Mouse (Mus musculus) bone marrow, adult 2 months (tissue): ENCODE measurements around the gene Sipa1l3. TPM values are rescaled to one million over a fixed set of nuclear protein-coding genes. Genes with fewer than 3 reads are reported as not detected.

Experiments used
- H3K27ac ChIP-seq: fragments of 200-500 bp; 2 replicates; pipeline ENCODE4 v1.5.1; 2012; ENCODE audit warnings: low read depth, mild to moderate bottlenecking, control low read depth, inconsistent platforms, low read length; ENCODE audit not compliant: control insufficient read depth, poor library complexity, insufficient read depth
- H3K4me1 ChIP-seq: fragments of 200-500 bp; 2 replicates; pipeline ENCODE4 v1.6.1; 2011; ENCODE audit warnings: low read length; ENCODE audit not compliant: control insufficient read depth, insufficient read depth
- H3K4me3 ChIP-seq: fragments of 200-500 bp; replicated peaks from 2 replicates; pipeline ENCODE3; 2011; ENCODE audit warnings: mild to moderate bottlenecking, low read depth, low read length, control low read depth; ENCODE audit not compliant: control insufficient read depth
- CTCF ChIP-seq: fragments of 200-500 bp; IDR thresholded peaks from 2 replicates; pipeline ENCODE4 v1.5.1; 2011; ENCODE audit warnings: low read length, control low read depth; ENCODE audit not compliant: control insufficient read depth, insufficient read depth
- POLR2A ChIP-seq: fragments of 200-500 bp; IDR thresholded peaks from 2 replicates; pipeline ENCODE4 v1.6.1; 2011; ENCODE audit warnings: low read depth, mild to moderate bottlenecking, control low read depth, low read length, borderline replicate concordance; ENCODE audit not compliant: control insufficient read depth
- WGBS: fragments of 180-500 bp; shearing (Covaris S2); methylation state at CpG from one replicate; pipeline ENCODE4 v1.1.7; 2018; 5-methylcytosine and 5-hydroxymethylcytosine counted together
- polyA plus RNA-seq: library from polyadenylated mRNA; stranded (reverse); fragments of >200 nt; gene quantifications from 2 replicates; pipeline ENCODE4 v1.2.4, GENCODE M21; 2011; ENCODE audit warnings: low replicate concordance; ENCODE audit not compliant: missing spikeins, insufficient read depth, insufficient read length

Gene Sipa1l3
- polyA plus RNA-seq, 1 experiment, result 16.8 TPM

GRCm38 (mm10) chr7:29317558-29317957 lies 200.9 kb downstream of the Sipa1l3 start:
- no peak overlapping the region for H3K27ac ChIP-seq
- WGBS, result 0% methylated on average over 2 of the region's 2 CpGs
- H3K4me3 ChIP-seq, result no peak overlapping the region
- H3K4me1 ChIP-seq, result no peaks in the 10 kb centered on the region
- TF ChIP-seq CTCF (no peak), POLR2A (no peak)

GRCm38 (mm10) chr7:29316976-29317375 lies 201.5 kb downstream of the Sipa1l3 start:
- H3K4me1 ChIP-seq, result no peaks in the 10 kb centered on the region
- no peak overlapping the region for H3K27ac ChIP-seq
- no peak overlapping the region for H3K4me3 ChIP-seq
- 9% methylated on average over 10 of the region's 10 CpGs for WGBS
- no peak for TF ChIP-seq POLR2A
- TF ChIP-seq CTCF, result no peak

DNA sequence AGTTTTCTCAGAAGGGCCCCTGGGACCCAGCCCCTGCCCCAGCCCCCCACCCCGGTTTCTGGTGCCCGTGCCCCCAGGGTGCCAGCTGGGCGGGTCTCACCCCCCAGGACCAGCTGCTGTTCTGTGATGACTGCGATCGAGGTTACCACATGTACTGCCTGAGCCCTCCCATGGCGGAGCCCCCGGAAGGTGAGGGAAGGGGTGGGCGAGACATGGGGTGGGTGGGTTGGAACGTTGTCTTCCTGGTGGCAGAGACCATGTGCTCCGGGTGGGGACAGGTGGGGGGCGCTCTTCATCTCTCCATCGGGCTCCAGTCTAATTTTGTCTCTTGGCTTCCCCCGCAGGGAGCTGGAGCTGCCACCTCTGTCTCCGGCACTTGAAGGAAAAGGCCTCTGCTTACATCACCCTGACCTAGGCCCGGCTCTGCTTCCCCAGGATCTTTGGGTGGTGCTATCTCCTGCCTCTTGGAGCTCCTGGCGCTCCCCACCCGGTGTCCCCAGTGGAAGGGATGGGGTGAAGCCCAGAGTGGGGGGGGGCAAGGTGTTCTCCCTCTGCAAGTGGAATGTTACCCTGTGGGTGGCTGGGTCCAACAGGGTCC lies 202.2 kb downstream of the Sipa1l3 start:
- Histone ChIP-seq H3K4me3 (no peak overlapping the region), H3K4me1 (no peaks in the 10 kb centered on the region), H3K27ac (no peak overlapping the region)
- WGBS, result 78% methylated on average over 17 of the region's 17 CpGs
- no peak for TF ChIP-seq POLR2A
- TF ChIP-seq CTCF, result no peak

DNA sequence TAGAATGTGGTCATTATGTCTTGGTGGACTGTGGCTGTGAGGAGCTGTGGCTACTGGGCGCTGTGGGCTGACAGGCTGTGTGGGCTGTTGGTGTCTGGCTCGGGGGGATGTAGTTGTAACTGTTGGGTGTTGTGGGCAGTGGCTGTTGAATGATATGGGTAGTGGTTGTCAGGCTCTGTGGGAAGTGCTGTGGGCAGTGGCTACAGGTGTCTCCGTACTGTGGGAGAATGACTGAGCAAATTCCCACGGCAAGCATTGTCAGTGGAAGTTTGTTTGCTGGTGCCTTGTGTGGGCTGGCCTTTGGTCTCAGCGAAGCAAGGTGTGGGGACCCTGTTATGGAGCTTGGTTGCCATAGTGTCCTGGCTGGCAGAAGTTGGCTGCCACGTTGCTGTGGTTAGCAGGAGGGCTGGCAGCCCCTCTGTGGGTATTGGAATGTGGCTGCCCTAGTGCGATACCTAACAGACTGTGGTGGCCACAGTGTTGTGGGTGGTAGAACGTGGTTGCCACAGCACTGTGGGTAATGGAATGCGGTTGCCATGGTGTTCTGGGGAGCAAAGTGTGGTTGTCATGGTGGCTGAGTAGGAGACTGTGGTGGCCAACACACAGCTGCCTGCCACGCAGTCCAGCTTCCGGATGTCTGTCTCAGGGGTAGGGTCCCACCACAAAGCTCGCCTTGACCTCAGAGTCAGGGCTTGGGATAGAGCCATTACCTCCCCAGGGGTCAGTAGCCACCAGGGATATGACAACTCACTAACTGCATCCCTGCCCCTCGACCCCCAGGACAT lies 203.4 kb downstream of the Sipa1l3 start:
- TF ChIP-seq POLR2A, result no peak
- no peak for TF ChIP-seq CTCF
- WGBS, result 37% methylated on average over 13 of the region's 13 CpGs

DNA sequence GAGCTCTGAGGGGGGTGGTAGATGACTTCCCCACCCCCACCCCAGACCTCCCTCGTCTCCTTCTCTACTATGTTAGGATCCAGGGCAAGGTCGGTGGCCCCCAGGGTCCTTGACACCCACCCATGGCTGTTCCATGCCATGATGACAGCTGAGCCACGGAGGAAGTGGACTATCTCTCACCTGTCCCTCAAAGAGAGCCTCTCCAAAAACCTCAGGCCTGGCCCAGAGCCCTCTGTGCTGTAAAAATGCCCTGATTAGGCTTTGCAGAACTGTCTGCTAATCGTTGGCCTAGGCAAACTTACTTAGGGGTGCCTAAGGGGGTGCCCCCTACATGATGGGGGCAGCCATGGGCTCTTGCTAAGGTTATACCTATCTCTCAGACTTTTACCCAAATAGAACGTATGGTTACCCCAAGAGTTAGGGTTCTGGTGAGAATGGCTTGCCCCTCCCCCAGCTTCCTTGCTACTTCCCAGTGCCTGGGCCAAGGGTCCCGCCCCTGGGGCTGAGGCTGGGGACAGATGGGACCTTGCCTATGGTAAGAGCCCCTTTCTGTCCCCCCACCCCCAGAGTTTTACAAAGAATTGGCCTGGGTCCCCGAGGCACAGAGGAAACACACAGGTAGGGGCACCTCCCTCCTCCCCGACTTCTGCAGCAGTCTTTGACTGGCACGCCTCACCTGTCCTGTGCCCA lies 204.7 kb downstream of the Sipa1l3 start:
- Histone ChIP-seq H3K27ac (no peak overlapping the region), H3K4me1 (no peaks in the 10 kb centered on the region), H3K4me3 (no peak overlapping the region)
- no peak for TF ChIP-seq POLR2A
- no peak for TF ChIP-seq CTCF
- WGBS, result 42% methylated on average over 9 of the region's 9 CpGs

More for the DNA sequence above, 203.4 kb downstream of the Sipa1l3 start:
- Histone ChIP-seq H3K27ac (no peak overlapping the region), H3K4me3 (no peak overlapping the region), H3K4me1 (no peaks in the 10 kb centered on the region)

DNA sequence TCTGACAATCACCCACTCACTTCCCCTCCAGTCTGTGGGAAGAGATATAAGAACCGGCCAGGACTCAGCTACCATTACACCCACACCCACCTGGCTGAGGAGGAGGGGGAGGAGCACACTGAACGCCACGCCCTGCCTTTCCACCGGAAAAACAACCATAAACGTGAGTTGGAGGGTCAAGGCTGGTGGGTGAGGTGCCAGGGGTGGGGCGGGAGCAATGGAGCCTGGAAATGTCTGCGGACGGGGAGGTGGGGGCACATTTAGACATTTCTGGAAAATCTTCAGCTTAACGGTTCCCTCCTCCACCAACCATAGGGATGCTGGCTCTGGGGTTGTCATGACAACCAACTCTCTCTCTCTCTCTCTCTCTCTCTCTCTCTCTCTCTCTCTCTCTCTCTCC lies 205.4 kb downstream of the Sipa1l3 start:
- no peaks in the 10 kb centered on the region for H3K4me1 ChIP-seq
- TF ChIP-seq CTCF (no peak), POLR2A (no peak)
- 37% methylated on average over 9 of the region's 9 CpGs for WGBS
- no peak overlapping the region for H3K27ac ChIP-seq
- no peak overlapping the region for H3K4me3 ChIP-seq

- WGBS, result 12% methylated on average over 5 of the region's 5 CpGs
- TF ChIP-seq CTCF, result no peak
- TF ChIP-seq POLR2A, result no peak
- Histone ChIP-seq H3K4me3 (no peak overlapping the region), H3K4me1 (no peaks in the 10 kb centered on the region; the same call in 1 of the 2 replicates), H3K27ac (no peak overlapping the region)
These were observed 208.7 kb downstream of the Sipa1l3 start for GRCm38 (mm10) chr7:29309749-29310148.

DNA sequence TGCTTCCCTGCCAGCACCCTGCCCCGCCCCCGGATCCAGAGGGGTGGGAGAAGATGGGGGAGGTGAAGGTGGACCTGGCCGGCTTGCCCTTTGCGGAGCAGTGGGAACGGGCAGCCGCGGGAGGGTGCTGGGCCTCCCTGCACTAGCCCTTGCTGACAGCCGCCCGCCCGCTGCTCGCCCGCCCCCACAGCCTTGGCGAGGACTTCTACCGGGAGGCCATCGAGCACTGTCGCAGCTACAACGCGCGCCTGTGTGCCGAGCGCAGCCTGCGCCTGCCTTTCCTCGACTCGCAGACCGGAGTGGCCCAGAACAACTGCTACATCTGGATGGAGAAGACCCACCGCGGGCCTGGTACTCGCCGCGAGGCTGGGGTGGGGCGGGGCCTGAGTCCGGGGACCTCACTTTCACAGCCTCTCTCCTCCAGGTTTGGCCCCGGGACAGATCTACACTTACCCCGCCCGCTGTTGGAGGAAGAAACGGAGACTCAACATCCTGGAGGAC lies 209.2 kb downstream of the Sipa1l3 start:
- Histone ChIP-seq H3K27ac (no peak overlapping the region), H3K4me1 (no peaks in the 10 kb centered on the region; the same call in 1 of the 2 replicates), H3K4me3 (no peak overlapping the region)
- WGBS, result 1% methylated on average over 36 of the region's 36 CpGs
- TF ChIP-seq POLR2A, result no peak
- no peak for TF ChIP-seq CTCF
